Mouse (Mus musculus): Measurements from ENCODE around the gene Bpifa2.
"Not testable (repeated sequence)": the region's sequence is repeated elsewhere in the genome, so short reads cannot be mapped to it uniquely, and the experiment has no call there.

Gene Bpifa2

GRCm38 (mm10) chr2:154007965-154008364 lies at the start of gene Bpifa2:
TSS of gene Bpifa2 (plus strand) at chr2:154008265.
- DNase-seq (ENCODE audit: low spot score in 2 of 2): no peak

- DNase-seq (ENCODE audit: low spot score in 2 of 2): no peak
Observed at GRCm38 (mm10) chr2:153962821-153963331, 45.2 kb upstream of the Bpifa2 start.

- DNase-seq (ENCODE audit: low spot score in 2 of 2): peak in 1 of 2 experiments; percentile 58
Observed at GRCm38 (mm10) chr2:153963334-153963733, 44.7 kb upstream of the Bpifa2 start.

DNA sequence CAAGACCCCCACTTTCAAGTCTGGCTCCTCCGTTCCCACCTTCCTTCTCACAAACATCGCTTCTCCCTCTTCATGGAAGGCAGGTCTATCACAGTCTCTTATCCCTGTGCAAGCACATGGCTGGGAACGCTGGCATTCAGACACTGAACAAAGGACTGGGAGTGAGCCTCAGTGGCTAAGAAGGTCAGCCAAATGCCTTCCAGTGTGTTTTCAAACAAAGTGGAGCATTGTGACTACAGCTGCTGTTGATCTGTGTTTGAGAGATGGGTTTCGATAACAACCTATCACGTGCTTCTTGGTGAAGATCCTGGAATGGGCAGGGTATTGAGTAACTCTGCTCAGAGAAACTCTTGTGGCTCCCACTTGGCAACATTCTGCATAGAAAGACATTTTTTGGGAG lies 37.8 kb upstream of the Bpifa2 start:
- no peak for DNase-seq (ENCODE audit: low spot score in 2 of 2)

DNA sequence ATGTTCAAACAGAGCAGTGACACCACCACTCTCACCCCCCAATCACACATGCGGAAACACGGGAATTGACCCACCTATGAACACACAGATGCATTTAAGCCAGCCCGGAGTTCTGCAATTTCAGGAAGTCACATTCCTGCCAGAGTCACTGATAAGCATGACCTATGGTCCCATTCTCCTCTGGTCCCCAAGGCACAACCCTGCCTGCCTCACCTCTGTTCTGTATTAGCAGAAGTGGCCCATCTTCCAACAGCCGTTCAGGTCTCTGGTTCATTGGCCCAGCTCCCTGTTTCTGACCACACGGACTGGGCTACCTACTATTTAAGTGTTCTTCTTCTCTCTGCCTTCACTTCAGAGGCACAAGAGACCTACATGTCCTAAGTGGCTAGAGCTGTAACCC lies 33.5 kb upstream of the Bpifa2 start, which contains the start of gene Bpifa6:
Gene Bpifa6, plus strand, starts transcription at position 364 of the 400 bp plus-strand sequence.
- DNase-seq (ENCODE audit: low spot score in 2 of 2): no peak

DNA sequence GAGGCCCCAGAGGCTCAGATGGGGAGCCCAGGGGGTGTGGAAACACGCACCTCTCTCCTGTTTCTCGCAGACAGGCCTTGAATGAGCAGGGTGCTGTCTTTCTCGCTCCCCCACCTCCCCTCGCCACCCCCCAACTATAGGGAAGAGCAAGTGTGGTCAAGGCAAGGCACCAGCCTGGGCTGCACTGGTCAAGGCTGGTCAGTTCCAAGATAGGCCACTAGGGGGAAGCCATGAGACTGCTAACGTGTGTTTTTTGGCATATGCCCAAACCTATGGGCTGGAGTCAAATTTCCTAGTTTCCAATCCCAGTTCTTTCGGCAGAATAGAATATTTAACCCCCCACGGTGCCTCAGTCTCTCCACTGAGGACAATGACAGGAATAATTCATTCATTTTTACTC lies 12.3 kb upstream of the Bpifa2 start:
- DNase-seq (ENCODE audit: low spot score in 2 of 2): peak; percentile 67 to 88

- DNase-seq (ENCODE audit: low spot score in 2 of 2): no peak
Observed at GRCm38 (mm10) chr2:154000501-154000900, 7.6 kb upstream of the Bpifa2 start.

- no peak for DNase-seq (ENCODE audit: low spot score in 2 of 2)
Observed at GRCm38 (mm10) chr2:154001056-154001455, 7.0 kb upstream of the Bpifa2 start.

- no peak for DNase-seq (ENCODE audit: low spot score in 2 of 2)
Observed at GRCm38 (mm10) chr2:154004456-154004855, 3.6 kb upstream of the Bpifa2 start.

DNA sequence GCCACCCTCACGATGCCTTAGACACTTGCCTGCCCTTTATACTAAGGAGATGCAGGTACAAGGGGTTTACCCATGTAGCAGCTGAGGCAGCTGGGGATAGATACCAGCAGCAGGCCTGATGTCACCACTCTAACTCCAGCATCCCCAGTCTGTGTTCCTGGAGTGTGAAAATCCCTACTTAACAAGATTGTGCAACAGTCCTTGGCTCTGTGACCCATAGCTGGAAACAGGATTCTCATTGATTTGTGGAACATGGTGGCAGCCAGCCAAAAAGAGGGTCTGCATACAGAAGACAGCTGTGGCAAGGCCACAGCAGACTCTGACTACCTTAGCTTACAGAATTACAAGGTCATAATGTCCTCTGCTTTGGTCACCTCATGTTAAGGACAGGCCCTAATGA lies 3.0 kb upstream of the Bpifa2 start:
- DNase-seq (ENCODE audit: low spot score in 2 of 2): no peak

DNA sequence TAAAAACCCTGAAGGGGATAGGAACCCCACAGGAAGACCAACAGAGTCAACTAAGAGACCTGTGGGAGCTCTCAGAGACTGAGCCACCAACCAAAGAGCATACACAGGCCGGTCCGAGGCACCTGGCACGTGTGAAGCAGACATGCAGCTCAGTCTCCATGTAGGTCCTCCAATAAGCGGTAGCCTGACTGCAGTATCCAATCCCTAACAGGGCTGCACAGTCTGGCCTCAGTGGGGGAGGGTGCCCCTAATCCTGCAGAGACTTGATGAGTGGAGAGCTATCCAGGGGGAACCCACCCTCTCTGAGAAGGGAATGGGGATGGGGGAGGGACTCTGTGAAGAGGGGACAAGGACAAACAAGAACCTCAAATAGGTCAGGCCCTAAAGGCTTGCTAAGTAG lies 2.3 kb upstream of the Bpifa2 start:
- no peak for DNase-seq (ENCODE audit: low spot score in 2 of 2)

- DNase-seq (ENCODE audit: low spot score in 2 of 2): no peak
Observed at GRCm38 (mm10) chr2:154006331-154006730, 1.7 kb upstream of the Bpifa2 start.

- no peak for DNase-seq (ENCODE audit: low spot score in 2 of 2)
Observed at GRCm38 (mm10) chr2:154007381-154007780, 684 bp upstream of the Bpifa2 start.

GRCm38 (mm10) chr2:154017990-154018389 lies 9.9 kb downstream of the Bpifa2 start:
- no peak for DNase-seq (ENCODE audit: low spot score in 2 of 2)

DNA sequence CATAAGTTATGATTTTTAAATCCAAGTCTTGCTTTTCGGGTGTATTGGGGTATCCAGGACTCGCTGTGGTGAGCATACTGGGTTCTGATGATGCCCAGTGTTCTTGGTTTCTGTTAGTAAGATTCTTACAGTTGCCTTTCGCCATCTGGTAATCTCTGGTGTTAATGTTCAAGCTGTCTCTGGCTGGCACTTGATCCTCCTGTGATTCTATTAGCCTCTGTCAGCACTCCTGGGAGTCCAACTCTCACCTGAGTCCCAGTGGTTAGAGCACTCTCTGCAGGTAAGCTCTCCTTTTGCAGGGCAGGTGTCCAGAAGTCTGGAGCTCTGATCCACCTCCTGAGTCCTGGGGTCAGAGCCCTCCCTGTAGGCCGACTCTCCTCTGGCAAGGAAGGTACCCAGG lies 16.6 kb downstream of the Bpifa2 start:
- DNase-seq (ENCODE audit: low spot score in 2 of 2): not testable (repeated sequence)

DNA sequence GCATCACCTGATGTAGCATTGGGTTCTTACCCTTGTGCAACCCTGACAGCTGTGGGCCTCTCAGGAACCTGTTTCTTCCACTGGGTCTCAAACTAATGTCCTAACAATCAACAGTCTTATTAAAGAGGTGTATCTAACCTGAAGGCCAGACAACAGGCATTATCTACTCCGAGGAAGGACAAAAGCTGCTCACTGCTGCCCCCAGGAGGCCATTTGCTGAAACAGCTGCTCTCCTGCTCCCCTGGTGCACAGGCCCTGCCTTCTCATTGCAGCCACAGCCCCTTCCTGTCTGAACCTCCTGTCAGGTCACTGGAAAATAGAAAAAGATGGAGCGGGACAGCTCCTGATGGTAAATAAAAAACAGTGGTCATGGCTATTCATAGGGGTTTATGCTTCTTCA lies 30.9 kb downstream of the Bpifa2 start:
- peak in 1 of 2 experiments; percentile 38 for DNase-seq (ENCODE audit: low spot score in 2 of 2)

DNA sequence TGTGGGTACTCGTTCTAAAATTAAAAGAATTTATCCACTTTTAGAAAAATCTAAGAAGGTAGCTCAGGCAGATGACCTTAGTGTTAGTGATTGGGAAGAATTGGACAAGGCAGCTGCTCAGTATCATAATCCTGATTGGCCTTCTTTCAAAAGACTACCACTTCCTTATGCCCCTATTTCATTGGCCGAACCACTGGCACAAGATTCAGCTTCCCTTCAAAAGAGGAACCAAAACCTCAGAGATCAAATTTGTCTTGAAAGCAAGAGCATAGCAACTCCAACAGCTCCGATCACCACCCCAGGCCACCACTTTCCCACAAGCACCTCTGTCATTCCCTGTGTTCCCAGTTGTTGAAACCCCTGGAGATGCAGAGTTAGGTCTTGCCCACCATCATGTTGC lies 36.7 kb downstream of the Bpifa2 start:
- DNase-seq (ENCODE audit: low spot score in 2 of 2): no peak

DNA sequence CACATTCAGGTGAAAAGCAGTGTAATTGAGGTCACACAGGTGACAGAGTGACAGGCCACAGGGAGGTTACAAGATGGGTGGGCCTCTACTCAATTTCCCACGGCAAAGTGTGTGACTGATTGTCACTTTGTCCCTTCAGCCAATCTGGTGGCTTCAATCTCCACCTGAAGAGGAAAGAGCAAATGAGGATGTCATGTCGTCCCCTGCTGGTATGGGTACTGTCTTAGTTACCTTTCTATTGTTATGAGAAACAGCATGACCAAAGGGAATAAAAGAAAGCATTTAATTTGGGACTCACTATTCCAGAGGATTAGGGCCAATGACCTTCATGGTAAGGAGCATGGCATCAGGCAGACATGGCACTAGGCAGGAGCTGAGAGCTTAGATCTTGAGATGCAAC lies 50.6 kb downstream of the Bpifa2 start:
- DNase-seq (ENCODE audit: low spot score in 2 of 2): no peak
